Mouse (Mus musculus) cerebellum, adult 11 months (tissue): ENCODE measurements around the gene Dctn2.

Source experiments
- DNase-seq: peaks from one replicate; pipeline ENCODE4 v3.0.0; 2022

Dctn2 gene

DNA sequence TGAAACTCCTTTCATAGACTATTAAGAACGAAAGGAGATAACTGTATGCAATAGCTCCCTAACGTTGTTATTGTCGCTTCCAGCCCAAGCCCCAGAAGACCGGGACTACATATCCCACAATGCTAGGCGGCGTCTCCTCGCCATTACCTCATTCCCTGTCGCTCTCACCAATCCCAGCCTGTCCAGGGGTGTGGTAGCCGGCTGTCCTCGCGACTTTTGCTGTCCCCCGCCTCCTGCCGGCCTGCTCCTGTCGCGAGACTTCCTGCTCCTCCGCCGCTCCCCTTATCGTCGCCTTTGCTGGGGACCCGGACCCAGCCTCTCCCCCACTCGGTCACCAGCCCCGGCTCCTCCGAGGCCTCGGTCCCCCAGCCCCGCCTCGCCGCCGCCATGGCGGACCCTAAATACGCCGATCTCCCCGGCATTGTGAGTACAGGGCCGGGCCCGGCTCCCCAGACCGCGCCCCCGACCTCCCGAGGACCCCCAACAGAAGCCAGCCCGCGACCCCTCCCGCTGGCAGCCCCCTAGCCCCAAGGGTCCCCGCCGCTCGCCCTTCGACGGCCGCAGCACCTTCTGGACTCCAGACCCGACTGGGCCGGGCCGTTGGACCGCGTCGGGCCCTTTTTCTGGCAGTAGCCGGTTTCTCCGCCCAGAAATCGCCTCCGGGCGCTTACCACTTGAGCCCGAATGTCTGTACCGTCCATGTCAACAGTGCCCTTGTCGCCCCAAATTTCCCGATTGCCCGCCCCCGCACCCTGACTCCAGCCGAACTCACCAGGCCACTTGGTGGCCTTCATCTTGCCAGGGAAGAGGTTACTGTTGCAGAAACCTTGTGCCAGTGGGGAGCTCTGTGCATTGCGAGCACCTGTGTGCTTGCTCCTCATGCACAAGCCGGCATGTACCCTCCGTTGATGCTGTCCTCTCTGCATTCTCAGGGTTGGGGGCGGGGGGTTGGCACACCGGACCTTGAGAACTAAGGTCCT, at the start of gene Dctn2:
Gene Dctn2 (plus strand): TSS at position 257 of the 980 bp plus-strand sequence.
- peak; percentile 91 for DNase-seq

DNA sequence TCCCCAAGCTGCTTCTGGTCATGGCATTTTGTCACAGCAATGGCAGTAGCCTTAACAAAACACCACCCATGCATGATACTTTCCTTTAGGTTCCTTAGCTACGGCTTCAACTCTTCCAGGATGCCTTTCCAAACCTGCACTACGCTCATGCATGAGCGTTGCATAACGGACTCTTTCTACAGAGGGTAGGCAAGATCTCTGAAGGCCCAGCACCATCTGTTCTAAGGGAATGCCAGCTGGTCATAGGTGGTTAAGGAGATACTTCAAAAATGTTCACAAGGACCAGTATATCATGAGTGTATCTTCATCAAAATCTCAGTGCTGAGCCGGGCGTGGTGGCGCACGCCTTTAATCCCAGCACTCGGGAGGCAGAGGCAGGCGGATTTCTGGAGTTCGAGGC, 49.7 kb upstream of the Dctn2 start:
- no peak for DNase-seq

DNA sequence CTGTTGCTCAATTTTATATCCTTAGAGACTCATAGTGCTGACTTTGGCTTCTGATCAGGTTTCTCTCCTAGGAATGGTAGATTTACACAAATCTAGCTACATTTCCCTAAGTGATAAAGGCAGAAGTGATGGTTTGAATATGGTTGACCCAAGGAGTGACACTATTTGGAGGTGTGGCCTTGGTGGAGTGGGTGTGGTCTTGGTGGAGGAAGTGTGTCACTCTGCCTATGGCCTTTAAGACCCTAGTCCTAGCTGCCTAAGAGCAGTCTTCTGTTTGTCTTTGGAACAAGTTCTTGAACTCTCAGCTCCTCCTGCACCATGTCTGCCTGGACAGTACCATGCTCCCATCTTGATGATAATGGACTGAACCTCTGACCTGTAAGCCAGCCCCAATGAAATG, 49.0 kb upstream of the Dctn2 start:
- no peak for DNase-seq

DNA sequence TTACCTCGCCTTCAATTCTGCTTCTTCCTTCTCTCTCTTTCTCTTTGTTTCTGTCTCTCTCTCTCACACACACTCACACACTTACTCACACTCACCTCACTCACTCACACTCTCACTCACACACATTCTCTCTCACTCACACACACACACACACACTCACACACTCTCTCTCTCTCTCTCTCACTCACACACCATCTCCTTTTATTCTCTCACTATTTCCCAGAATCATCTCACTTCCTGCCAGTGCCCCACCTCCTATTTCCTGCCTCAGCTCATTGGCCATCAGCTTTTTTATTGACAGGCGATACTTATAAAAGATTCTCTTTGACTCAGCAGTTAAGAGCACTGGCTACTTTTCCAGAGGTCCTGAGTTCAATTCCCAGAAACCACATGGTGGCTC, 47.8 kb upstream of the Dctn2 start:
- DNase-seq = no peak

DNA sequence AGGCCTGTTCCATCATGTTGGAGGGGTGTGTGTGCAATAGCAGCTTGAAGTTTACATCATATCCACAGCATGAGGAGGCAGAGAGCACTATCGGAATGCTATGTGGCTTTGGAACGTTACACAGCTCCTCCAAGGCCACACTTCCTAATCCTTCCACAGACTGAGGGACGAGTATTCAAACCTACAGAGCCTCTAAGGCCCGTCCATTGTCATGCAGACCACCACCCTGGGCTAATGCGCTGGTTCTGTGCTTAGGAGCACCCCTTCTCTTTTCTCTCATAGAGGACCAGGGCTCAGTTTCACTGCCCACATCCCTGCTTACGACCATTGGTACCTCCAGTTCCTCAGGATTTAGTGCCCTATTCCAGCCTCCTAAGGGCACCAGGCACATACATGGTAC, 41.0 kb upstream of the Dctn2 start:
- DNase-seq = no peak

DNA sequence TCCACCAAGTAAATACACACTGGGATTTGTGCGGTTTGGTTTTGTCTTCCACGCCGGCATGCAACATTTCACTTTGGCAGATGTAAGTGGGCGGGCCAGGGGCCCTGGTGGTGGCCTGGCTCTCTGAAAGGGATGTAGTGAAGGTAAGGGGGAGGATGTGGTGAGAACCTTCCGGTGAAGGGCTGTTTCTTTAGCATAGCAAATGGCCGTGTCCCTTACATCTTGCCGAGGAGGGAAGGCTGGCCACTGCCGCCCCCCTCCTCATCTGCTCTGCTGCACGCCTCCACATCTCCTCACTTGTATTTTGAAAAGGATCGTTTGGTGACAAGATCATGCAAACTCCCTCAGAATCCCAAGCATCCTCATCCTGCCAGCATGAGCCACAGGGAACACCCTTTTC, 40.4 kb upstream of the Dctn2 start:
- DNase-seq = no peak

DNA sequence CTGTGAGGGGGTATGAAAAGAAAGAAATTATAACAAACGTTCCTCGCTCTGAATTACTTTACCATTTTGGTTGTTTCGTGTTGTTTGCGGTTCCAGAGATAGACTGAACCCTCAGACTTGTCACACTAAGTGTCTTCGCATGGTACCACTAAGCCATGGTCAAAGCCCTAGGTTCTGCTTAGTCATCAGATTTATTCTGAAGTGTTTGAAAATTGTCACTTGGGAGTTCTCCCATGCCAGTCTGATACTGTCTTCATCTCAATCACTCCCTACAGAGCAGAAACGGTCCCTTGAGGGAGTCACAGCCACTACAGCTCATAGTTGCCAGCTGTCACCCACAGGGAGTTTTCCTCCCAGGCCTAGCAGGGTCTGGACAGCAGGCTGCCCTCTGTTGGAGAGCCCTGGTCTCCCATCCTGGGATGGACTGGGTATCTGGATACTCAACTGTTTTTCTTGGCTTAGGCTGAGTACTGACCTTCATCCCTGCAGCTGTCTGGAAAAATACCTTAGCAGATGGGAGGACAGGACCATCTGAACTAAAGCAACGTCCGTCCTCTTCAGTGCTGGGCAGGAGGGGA, 39.8 kb upstream of the Dctn2 start:
- DNase-seq = no peak

DNA sequence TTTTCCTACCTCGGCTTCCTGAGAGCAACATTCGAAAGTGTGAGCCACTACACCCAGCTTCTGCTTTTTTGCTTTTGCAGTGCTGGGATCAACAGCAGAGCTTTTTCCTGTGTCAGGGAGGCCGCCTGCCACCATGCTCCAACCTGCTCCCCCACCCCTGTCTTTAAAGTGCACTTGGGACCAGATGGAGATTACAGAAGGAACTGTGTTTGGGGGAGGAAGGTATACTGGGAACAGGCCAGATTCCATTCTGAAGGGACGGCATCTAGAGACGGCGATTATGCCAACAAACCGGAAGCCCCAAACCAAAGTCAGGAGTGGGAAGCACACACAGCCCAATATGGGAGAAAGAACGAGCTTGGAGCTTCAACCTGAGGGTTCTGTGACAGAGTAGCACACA, 39.0 kb upstream of the Dctn2 start:
- no peak for DNase-seq

DNA sequence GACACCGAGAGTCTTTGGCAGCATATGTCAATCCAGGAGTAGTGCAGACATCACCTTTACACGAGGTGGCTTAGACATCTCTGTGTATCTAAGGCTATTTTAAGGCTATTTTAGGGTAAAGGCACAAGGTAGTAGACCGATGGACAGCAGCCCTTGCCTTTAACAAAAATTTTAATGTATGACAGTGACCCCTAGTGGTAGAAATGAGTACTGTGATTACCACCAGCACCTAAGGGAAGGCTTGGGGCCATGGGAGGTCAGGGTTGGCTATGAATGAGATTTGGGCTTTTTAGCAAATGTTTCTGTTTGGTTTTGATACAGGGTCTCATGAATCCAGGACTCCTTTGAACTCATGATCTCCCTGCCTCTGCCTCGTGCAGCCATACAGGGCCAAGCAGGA, 37.3 kb upstream of the Dctn2 start:
- DNase-seq = peak; percentile 52

DNA sequence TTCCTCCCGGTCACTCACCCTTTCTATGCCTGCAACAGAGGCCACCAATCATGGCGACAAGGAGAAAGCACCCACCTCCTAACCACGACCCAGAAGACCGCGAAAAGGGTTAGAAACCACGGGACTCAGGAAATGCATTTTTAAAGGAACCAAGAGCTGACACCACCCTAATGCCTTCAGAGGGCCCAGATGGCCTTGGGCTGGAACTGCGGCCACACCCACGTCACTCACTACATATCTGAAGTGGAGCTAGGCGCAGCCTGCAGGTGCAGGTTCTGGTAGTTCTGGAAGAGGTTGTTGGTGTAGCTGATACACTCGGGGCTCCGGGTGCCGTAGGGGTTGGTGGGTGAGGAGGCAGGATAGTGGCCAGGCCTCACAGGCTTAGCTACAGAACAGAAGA, 35.5 kb upstream of the Dctn2 start:
- no peak for DNase-seq

DNA sequence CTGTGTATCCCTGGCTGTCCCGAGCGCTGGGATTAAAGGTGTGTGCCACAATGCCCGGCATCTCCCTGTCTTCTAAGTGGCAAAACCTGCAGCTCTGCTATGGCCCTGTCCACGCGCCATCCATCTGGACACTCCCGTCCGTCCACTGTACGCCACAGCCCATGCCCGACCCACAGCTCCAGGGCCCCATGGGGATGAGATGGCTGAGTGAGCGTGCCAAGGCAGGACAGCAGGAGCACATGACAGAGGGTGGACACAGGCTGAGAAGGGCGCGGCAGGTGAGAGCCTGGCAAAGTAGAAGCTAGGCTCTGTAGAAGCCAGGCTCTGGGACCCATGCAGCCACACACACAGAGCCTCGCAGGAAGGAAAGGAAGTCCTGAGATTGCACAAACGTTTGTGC, 34.4 kb upstream of the Dctn2 start:
- no peak for DNase-seq

DNA sequence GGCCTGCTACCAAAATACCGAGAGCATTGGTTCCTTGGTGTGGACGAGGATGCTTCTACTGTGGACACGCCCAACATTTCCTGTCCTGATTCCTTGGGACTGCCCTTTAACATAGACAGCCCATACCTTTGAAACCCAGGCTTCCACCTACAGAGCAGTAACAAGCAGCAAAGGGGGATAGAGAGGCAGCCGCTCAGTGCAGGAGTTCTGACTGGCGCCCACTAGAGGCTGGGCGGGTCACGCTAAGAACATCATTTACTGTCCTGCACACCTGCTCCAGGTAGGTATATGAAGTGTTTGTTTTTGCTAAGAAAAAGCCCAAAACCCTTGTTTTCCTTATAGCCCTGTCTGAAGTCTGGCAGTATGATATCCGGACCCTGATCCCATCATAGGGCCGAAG, 33.0 kb upstream of the Dctn2 start:
- no peak for DNase-seq

DNA sequence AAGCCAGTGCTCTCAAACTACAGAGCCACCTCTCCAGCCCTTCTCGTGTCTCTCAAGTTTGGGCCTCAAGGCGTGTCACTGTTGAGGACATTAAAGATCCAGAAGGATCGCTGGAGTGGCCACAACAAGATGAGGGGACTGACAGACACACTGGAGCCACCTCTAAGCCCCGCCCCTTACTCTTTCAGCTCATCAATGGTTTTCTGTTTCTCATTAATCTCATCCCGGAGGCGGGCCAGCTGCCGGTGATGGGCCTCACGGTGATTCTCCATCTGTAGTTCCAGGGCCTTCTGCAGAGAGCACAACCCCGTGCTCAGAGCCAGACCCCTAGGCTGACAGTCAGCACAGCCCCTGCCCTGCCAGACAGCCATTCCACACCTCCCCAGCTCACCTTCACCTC, 29.6 kb upstream of the Dctn2 start:
- no peak for DNase-seq

DNA sequence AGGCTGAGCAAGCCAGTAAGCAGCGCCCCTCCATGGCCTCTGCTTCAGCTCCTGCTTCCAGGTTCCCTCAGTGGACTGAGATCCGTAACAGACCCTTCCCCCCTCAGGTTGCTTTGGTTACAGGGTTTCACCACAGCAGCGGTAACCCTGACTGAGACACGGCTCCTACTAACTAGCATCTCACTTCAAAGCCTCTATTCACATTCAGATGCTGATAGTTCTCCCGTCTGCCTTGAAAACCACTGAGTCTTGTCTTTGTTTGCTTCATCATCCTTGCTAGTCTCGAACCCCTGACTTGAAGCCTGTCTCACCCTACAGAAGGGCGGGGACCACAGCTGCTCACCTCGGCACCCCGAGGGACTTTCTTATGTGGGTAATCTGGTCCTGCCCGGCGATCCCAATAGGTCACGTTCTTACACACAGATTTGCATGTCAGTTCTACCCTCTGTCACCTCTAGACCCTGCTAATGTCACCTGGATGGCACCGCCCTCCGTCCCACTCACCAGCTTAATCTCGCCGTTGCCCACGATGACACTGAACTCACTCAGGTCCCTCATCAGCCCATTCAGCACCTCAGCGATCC, 27.8 kb upstream of the Dctn2 start:
- no peak for DNase-seq

DNA sequence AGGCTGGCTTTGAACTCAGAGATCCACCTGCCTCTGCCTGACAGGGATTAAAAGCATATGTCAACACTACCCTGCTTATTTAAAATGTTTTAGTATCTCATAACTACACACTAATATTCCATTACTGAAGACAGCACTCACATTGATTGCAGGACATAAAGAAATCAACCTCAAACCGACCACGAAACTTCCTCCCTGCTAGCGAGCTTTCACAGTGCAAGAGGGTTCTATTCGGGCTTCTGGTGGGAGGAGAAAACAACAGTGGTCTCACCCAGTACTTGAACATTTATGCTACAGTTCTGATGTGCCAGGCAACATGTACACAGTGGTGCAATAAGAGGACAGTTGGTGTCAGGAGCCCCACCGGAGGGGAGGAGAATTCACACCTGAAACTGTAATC, 15.4 kb upstream of the Dctn2 start:
- no peak for DNase-seq

DNA sequence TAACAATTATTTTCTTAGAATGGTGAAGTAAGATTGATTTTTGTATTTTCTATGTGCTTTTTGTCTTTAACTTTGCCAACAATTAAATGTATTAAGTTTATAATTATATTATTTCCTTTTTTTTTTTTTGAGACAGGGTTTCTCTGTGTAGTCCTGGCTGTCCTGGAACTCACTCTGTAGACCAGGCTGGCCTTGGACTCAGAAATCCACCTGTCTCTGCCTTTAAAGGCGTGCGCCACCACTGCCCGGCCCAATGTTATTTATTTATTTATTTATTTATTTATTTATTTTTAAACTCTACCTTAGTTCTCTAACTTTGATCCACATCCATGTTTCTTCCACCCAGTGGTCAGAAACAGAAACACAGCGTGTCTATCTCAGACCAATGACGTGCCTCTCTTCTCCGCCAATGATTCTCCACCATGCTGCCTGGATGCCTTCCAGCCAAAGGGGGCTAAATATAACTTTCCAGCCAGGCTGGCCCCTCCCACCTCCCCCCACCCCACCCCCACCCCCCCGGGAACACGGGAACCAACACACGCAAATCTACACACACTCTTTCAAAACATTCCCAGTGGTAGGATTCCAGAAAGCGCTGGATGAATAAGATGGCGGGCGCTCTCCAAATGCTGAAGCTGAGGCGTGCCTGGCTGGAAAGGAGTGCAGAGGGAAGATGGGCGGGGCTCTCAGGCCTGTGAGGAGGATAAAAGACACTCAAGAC, 10.4 kb upstream of the Dctn2 start:
- DNase-seq = no peak

DNA sequence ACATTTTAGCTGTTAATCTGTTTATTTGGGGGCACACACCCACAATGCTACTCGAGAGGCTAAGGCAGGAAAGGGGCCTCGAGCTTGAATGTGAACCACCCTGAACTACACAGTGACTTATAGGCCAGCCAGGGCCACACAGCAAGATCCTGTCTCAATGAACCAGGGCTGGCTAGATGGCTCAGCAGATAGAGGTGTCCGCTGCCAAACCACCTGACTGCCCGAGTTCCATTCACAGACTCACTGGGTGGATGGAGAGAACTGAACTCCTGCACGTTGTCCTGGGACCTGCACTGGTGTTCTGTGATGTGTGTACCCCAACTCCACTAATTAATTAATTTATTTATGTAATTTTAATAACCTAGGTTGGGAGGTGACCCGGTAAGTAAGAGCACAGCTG, 8.4 kb upstream of the Dctn2 start:
- no peak for DNase-seq

DNA sequence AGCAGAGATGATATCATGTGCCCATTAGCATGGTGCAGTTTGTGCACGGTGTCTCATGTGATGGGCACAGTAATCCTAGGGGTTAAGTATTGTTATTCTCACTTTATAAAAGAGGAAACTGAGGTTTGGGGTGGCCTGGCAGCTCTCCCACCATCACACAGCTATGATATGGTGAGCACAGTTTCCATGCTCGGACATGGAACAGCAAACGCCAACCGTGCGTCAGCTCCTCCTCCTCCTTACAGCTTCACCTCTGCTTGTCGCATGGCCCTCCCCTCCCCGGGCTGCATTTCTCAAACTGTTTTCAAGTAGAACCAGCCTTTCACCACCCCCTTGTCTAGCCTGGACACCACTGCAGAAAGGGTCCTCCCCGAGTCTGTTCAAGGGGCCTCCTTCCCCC, 7.7 kb upstream of the Dctn2 start:
- no peak for DNase-seq

DNA sequence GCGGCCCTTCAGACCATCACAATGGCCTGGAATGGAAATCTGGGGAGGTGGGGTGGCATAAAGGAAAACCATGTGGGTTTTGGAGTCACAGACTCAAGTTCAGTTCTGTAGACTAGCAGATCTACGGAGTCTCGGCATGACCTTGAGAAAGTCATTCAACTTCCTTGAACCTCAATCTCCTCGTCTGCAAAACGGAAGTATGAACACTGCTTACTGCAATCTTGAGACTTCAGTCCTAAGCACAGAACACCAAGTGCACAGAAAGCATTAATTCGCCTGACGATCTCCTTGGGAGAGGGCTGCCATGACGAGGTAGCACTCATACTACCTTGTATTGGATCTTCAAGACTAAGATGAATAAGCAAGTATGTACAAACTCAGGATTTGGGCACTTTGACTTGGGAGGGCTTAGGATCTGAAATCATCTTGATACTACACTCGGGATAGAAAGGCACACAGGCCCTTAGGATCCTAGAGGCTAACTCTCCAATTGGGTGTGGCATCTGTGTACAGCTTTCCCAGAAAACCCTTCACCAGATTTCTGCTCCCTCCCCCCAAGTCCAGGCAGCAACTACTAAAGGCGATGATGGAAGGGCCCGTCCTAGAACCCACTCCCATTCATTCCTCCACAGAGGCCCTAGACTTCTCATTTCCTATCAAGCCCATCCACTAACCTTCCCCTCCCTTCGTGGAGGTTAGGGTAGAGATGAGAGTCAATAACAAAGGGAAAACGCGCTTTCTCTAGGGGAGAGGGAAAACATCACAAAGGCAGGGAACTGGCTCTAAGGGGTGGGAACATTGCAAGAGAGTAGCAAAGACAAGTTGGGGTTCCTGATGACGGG, 4.2 kb upstream of the Dctn2 start:
- no peak for DNase-seq

DNA sequence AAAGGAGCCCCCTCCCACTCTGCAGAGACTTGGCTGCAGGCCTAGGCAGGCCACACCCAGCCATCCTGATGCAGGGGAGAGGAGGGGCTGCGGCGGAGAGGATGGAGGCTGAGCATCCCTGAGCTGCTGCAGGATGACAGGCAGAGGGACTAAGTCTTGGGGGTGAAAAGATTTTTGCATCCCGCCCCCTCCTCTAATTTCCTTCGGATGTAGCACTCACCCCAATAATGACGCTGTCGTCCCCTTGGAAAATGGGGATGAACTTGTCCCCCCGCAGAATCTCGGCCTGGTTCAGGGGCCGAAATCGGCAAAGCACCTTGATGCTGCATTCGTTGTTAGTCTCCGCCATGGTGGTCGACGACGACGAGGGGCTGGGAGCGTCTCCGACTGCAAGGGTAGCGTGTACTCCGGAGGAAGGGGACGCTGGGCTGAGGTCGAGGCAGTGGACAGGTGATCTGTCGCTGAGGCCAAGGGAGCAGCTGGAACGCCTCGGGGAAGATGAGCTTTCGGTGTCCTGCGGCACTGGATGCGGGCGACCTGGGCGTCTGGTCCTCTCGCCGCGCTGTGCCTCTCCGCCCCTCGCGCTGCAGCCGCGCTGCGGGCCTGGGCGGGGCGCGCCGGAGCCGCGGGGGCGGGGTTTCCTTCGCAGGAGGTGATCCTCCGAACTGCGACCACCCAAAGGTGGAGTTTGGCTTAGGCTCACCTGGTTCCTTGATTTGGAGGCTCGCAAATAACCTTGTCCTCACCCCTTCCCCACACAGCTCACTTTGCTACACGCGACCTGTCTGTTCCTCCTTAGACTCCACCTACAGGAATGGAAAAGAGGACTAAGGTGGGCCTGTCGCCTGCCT, 3.4 kb upstream of the Dctn2 start, which contains the start of gene Kif5a:
Gene Kif5a (minus strand): TSS at position 801 of the 851 bp plus-strand sequence.
- DNase-seq = peak; percentile 79

DNA sequence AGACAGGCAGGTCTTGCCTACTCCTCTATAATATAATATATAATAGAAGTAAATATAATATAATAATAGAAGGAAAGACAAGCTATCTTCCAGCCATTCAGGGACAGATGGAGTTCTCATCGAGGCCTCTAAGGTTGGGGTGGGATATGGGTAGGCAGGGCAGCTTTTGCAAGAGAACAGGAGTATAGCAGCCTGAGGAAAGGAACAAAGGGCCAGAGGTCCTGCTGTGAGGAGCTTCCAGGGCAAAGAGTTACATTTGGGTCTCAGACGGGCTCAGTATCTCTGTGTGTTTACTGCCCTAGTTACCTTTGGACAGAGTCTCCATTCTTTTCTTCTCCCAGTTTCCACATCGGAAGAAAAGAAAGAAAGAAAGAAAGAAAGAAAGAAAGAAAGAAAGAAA, 2.5 kb upstream of the Dctn2 start:
- DNase-seq = no peak

DNA sequence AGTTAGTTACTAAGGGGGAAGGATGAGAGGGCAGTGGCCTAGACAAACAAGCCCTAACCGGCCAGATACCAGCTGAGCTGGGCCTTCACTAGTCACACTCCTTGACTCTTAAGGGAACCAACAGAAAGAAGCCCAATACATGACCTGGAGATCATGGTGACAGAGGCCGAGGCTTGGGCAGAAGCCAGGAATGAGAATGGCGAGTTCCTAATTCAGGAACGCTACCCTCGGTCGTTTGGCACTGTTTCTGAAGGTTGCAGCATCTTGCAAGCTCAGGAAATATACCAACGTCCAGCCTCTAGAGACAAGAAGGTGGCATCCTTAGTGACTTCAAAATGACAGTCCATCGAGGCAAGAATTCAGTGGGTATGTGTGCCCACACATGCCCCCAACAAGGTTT, 1.8 kb upstream of the Dctn2 start:
- no peak for DNase-seq
